Mouse (Mus musculus): ENCODE results near the gene Lrsam1.

Gene Lrsam1

DNA sequence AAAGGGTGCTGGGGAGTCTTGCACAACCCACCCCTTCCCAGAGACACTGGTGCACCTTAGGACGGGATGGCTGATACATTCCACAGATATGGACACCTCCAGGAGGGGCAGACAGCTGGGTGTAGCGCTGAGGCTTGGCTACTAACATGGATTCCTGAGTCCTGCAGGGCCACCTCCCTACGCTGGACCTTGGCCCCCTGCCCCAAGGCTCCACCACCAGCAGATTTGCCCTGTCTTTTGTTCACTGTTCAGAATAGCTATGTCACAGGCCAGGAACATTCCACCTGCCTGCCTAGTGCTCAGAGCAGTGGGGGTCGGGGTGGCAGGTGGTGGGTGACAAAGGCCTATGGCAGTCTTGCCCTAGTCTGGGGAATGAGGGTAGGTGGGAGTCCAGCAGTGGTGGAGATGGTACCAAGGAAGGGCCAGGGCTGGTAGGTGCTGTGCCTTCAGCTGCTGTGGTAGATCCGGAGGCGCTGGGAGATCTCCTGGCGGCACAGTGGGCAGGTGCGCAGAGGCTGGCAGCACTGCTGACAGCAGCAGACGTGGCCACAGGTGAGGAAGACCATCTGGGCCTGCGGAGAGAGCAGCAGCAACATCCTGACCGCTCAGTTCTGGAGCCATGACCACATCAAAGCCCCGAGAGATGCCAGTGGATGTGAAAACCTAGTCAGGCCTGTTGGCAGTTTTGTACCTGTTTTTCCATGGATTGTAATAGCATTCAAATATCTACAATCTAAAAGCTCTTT, 34.9 kb downstream of the Lrsam1 start:
- DNase-seq (ENCODE audit: low spot score) = no peak

GRCm38 (mm10) chr2:32924306-32924844, 37.0 kb downstream of the Lrsam1 start:
- no peak for DNase-seq (ENCODE audit: low spot score)

GRCm38 (mm10) chr2:32923551-32924250, 37.7 kb downstream of the Lrsam1 start:
- DNase-seq (ENCODE audit: low spot score) = no peak

DNA sequence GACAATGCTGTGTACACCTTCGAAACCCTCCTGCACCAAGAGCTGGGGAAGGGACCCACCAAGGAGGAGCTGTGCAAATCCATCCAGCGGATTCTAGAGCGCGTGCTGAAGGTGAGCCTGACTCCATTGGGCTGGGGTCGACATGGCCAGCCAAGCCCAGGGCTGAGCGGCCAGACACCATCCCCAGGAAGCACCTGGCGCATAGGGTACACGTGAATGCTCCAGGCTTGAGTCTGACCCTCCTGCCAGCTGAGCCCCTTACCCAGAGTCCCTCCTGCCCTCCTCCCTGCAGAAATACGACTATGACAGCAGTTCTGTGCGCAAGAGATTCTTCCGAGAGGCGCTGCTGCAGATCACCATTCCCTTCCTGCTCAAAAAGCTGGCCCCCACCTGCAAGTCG, 38.9 kb downstream of the Lrsam1 start:
- DNase-seq (ENCODE audit: low spot score) = no peak

GRCm38 (mm10) chr2:32921801-32922380, 39.5 kb downstream of the Lrsam1 start:
- DNase-seq (ENCODE audit: low spot score) = no peak

DNA sequence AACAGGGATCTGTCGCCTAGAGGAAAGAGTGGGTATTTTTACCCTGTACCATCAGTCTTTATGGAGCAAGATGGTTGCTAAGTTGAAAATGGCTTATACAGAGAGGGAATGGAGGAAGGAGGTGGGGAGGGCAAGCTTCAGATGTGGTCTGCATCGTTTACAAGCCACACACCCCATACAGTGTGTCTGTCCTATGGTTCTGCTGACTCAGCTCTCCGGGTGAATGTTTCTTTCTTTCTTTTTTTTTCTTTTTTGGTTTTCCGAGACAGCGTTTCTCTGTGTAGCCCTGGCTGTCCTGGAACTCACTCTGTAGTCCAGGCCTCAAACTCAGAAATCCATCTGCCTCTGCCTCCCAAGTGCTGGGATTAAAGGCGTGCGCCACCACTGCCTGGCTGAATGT, 40.2 kb downstream of the Lrsam1 start:
- DNase-seq (ENCODE audit: low spot score) = no peak

DNA sequence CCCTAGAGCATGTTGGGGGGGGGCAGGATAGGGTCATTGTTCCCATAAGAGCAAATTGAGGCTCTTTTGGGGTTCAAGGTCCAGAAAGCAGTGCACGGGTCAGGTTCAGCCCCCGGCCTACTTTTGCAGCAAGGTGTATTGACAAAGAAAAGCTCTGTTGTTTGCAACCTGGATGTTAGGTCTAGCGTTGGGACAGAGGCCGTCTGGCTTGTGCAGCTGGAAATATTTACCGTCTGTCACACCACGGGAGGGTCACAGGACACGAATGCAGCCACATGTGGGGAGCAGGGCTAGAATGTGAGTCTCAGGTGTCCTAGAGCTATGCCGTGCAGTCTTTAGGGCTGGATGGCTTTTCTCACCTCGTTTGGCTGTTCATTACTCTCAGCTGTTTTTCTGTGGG, 43.0 kb downstream of the Lrsam1 start:
- no peak for DNase-seq (ENCODE audit: low spot score)

- peak; percentile 80 for DNase-seq (ENCODE audit: low spot score)
Measured at GRCm38 (mm10) chr2:32917526-32917925, 43.9 kb downstream of the Lrsam1 start.

DNA sequence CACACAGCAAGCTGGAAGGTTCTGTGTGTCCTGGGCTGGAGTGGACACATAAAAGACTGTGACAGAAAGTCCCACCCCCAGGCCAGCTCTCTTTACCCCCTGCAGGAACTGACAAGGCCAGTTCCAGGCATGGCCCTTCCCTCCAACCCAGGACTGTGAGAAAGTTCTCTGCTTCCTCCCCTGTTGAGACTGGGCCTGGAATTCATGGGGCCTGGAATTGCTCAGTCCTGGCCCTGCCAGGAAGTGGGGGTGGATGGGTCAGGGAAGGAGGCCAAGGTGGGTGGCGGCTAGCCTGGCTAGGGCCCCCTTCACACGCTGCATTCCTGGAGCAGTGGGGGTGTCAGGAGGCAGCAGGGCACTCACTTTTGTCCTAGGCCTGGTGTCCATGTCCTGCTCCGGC, 46.5 kb downstream of the Lrsam1 start:
- DNase-seq (ENCODE audit: low spot score) = peak; percentile 77

GRCm38 (mm10) chr2:32914362-32914761, 47.1 kb downstream of the Lrsam1 start:
- peak; percentile 90 for DNase-seq (ENCODE audit: low spot score)

- DNase-seq (ENCODE audit: low spot score) = peak; percentile 80
Measured at GRCm38 (mm10) chr2:32912210-32912804, 49.1 kb downstream of the Lrsam1 start.

DNA sequence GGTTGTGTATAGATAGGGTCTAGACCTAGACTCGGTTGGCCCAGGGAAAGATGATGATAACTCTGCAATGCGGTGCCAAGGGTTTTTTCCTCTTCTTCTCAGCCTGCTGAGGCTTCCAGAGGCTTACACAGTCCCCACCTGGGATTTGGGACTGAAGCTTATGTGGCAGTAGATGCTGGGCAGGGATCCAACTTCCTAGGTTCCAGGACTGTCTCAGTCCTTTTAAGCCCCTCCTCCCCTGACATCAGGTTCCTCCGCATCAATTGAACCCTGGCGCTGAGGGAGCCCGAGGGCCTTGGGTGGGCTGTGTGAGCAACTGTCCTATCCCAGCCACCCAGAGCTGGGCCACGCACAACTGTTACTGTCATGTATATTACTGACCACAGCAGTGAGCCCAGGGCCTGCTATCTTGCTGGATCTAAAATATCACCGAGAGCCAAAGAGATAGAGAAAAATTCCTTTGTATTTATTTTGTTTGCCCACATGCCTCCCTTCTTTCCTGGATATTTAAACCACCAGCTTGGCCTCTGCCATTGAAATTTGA, 49.7 kb downstream of the Lrsam1 start:
- no peak for DNase-seq (ENCODE audit: low spot score)

GRCm38 (mm10) chr2:32908796-32909195, 52.6 kb downstream of the Lrsam1 start:
- DNase-seq (ENCODE audit: low spot score) = peak; percentile 63

DNA sequence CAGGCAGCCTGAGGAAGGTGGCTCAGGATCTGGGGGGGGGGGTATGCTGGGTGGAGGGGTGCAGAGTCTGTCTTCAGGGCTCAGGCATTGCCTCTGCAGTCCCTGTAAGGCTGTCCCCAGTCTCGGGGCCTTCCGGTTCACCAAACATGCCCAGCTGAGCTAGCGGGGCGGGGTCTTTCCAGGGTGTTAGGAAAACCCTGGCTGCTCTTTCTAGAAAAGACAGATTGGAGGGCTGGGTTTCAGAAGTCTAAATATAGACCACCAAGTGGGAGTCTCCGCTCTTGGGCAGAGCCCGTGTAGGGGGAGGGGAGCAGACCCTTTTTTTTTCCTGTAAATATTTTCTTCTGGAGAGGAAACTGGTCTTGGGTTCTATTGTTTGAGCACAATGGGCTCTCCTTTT, 53.1 kb downstream of the Lrsam1 start:
- DNase-seq (ENCODE audit: low spot score) = peak; percentile 84

DNA sequence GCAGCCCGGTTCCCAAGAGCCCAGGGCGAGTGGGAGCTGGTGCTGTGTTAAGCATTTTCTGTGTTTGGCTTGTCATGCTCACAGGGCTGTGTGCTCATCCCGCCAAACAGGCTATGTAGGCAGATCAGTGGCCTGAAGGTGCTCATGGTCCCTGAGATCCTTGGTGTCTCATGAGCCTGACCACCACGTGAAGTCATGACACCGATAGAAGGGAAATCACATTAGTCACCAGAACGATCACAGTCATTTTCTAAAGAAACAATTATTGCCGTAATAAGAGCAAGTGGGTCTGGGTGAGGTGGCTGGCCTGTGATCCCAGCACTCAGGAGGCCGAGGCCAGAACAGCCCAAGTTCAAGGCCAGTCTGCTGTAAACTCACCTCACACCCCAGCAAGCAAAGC, 54.0 kb downstream of the Lrsam1 start:
- no peak for DNase-seq (ENCODE audit: low spot score)

GRCm38 (mm10) chr2:32905297-32905696, 56.1 kb downstream of the Lrsam1 start:
- DNase-seq (ENCODE audit: low spot score) = no peak

GRCm38 (mm10) chr2:32904637-32905036, 56.8 kb downstream of the Lrsam1 start:
- no peak for DNase-seq (ENCODE audit: low spot score)

DNA sequence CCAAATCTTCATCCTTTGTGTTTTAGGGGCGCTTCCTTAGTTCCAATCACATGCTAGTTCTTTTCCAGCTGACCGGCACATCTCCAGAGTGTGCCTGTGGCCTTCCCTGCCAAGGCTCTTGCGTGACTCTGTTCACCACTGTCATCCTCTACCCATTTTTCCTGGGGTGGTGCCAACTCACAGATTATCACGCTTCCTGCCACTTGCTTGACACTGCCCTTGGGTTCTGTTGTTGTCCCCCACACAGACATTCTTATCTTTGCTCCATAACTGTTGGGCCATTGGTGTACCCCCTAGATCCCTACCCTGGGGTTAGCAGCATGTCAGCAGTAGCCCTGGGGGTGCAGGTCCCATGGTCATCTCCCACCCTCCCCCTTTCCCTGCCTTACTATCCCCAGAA, 57.9 kb downstream of the Lrsam1 start:
- DNase-seq (ENCODE audit: low spot score) = no peak

- DNase-seq (ENCODE audit: low spot score) = no peak
Measured at GRCm38 (mm10) chr2:32902126-32902525, 59.3 kb downstream of the Lrsam1 start.

DNA sequence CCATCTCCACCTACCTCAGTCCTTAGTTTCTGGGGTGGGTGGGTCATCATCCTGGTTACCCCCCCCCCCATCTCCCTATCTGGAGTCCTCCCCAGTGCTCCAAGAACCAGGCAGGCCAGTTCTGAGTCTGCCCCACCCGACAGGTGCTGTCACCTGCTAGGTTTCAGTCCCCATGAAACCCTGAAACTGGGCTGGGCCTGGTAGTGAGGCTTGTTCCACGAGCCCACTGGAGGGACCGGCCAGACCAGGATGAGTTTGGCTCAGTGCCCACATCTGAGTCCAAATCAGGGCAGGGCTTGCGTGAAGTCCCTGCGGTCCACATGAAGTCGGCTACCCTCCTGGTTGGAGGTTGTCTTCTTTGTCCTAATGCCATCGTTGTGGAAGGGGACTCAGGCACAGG, 62.4 kb downstream of the Lrsam1 start:
- peak; percentile 75 for DNase-seq (ENCODE audit: low spot score)

GRCm38 (mm10) chr2:32896507-32897147, 64.8 kb downstream of the Lrsam1 start:
- DNase-seq (ENCODE audit: low spot score) = no peak

DNA sequence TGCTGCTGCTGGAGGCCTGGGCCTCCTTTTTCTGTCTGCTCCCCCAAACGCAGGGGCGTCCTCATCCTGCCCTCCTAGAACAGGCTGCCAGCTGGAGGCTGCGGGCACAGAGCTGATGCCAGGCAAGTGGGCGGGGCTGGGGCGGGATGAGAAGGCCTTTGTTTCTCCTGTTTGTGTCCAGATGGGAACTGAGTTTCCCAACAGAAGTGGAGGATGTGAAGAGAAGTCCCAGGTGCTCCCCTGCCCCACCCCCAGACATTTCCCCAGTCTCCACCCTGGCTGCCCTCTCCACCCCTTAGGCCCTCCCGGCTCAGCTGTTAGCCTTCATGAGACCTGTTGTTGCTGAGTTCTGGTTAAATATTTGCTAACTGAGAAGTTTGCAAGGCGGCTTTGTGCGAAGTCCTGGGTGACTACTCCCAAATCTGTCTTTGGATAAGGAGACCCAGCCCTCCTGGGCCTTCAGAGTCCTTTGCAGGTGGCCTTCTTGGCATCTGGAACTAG, 65.8 kb downstream of the Lrsam1 start:
- peak; percentile 57 for DNase-seq (ENCODE audit: low spot score)
